Mouse (Mus musculus) thymus, adult 2 months (tissue): ENCODE measurements around the gene Nhsl1.

Experiments used
- CTCF ChIP-seq: fragments of 200-500 bp; IDR thresholded peaks from 2 replicates; pipeline ENCODE4 v1.5.1; 2012; ENCODE audit warnings: mild to moderate bottlenecking, control low read depth, low read length, moderate library complexity, borderline replicate concordance; ENCODE audit not compliant: control insufficient read depth, poor library complexity, insufficient read depth; ENCODE audit errors: extremely low read depth
- POLR2A ChIP-seq: fragments of 200-500 bp; IDR thresholded peaks from 2 replicates; pipeline ENCODE4 v1.6.1; 2012; ENCODE audit warnings: mild to moderate bottlenecking, low read length, control low read depth, moderate library complexity; ENCODE audit not compliant: control insufficient read depth, poor library complexity, insufficient read depth; ENCODE audit errors: extremely low read depth

DNA sequence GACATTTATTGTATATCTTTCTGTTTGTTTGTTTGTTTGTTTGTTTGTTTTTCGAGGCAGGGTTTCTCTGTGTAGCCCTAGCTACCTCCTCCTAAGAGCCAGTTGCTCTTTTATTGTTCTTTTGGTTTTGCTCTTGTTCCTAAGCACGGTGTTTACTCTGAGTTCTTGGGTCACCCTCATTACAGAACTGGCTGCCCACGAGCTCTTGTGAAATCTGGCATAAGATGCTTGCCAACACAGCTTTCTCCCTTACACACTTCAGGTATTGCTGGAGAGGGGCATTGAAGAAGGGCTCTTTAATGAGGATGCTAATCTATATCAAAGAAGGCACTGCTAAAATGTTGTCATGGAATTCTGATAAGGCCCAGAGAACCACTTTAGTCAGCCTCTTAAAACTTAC lies 191.9 kb downstream of the Nhsl1 start:
- no peak for TF ChIP-seq CTCF
- no peak for TF ChIP-seq POLR2A
